In the genomic region with DNA sequence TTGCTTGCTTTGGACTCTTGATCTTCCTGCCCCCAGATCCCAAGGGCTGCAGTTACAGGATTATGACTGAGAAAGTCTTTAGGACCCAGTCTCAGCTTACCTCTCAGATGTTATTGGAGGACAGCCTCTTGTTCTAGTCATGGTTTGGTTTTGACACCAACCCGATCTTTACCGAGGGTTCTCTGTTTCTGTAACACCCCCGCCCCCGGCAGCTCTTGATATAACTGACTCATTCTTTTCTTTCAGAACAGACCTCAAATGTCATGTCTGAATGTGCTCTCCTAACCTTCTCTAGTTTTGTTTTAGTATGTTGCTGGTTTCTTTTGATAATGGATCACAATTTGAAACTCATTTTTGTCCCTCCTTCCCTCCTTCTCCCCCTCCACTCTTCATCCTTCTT, we compare ENCODE assay signal across 27 mouse cellular contexts. TPM values are rescaled to one million over a fixed set of nuclear protein-coding genes. Genes with fewer than 3 reads are reported as not detected.
"Had no signal": no experiment of that assay in that cellular context is flagged by ENCODE, and none has a peak within 500 bp of the region (broad histone marks: within the 10 kb centered on the region; RNA-seq: fewer than 3 reads in every experiment).

No protein-coding gene starts in this region.

- H3K36me3 ChIP-seq: limb, embryonic 12.5 days; limb, embryonic 15.5 days; midbrain, embryonic 12.5 days; midbrain, embryonic 15.5 days; neural tube, embryonic 12.5 days; neural tube, embryonic 15.5 days; stomach, embryonic 15.5 days had no signal

- DNase-seq: kidney, adult 9 months; kidney, postnatal 36 days; left cerebral cortex, postnatal 4 days; liver, postnatal 0 days; lung, embryonic 14.5 days; right cerebral cortex, adult 18-20 months; right cerebral cortex, postnatal 14 days; right cerebral cortex, postnatal 4 days; thymus, postnatal 25 days had no signal

- H3K27me3 ChIP-seq: limb, embryonic 12.5 days; limb, embryonic 15.5 days; midbrain, embryonic 12.5 days; midbrain, embryonic 15.5 days; neural tube, embryonic 12.5 days; neural tube, embryonic 15.5 days; stomach, embryonic 15.5 days had no signal

- H3K9ac ChIP-seq: limb, embryonic 12.5 days; limb, embryonic 15.5 days; liver, embryonic 14.5 days; liver, postnatal 0 days; lung, embryonic 14.5 days; midbrain, embryonic 12.5 days; midbrain, embryonic 15.5 days; neural tube, embryonic 12.5 days; neural tube, embryonic 15.5 days; stomach, embryonic 15.5 days had no signal

- H3K4me2 ChIP-seq: limb, embryonic 12.5 days; limb, embryonic 15.5 days; liver, embryonic 11.5 days; lung, embryonic 14.5 days; midbrain, embryonic 12.5 days; midbrain, embryonic 15.5 days; neural tube, embryonic 12.5 days; neural tube, embryonic 15.5 days; stomach, embryonic 15.5 days had no signal

- H3K9me3 ChIP-seq: limb, embryonic 12.5 days; limb, embryonic 15.5 days; midbrain, embryonic 12.5 days; midbrain, embryonic 15.5 days; neural tube, embryonic 12.5 days; neural tube, embryonic 15.5 days; stomach, embryonic 15.5 days had no signal

- H3K4me3 ChIP-seq: limb, embryonic 12.5 days; limb, embryonic 15.5 days; midbrain, embryonic 12.5 days; midbrain, embryonic 15.5 days; neural tube, embryonic 12.5 days; neural tube, embryonic 15.5 days; stomach, embryonic 15.5 days had no signal

- H3K27ac ChIP-seq: limb, embryonic 12.5 days; limb, embryonic 15.5 days; liver, embryonic 14.5 days; macrophage; midbrain, embryonic 12.5 days; midbrain, embryonic 15.5 days; neural tube, embryonic 12.5 days; neural tube, embryonic 15.5 days; stomach, embryonic 15.5 days had no signal

- H3K4me1 ChIP-seq: limb, embryonic 12.5 days; limb, embryonic 15.5 days; midbrain, embryonic 12.5 days; midbrain, embryonic 15.5 days; neural tube, embryonic 12.5 days; neural tube, embryonic 15.5 days; stomach, embryonic 15.5 days had no signal

- ATAC-seq: liver, postnatal 0 days; lung, postnatal 0 days; midbrain, embryonic 15.5 days had no signal

RNA-seq across cellular contexts. Expression of a gene that starts 19.5 kb away (rescaled TPM):
- polyA plus RNA-seq: limb, embryonic 12.5 days had no signal

RNA-seq across cellular contexts. Expression of a gene that starts 49.8 kb away (rescaled TPM):
- total RNA-seq: layer of hippocampus, adult 18-20 months; layer of hippocampus, postnatal 14 days; left cerebral cortex, adult 8-10 months; left cerebral cortex, postnatal 14 days; left cerebral cortex, postnatal 4 days; megakaryocyte, adult 5-6 weeks had no signal
- polyA plus RNA-seq: kidney, embryonic 16.5 days; limb, embryonic 12.5 days; limb, embryonic 15.5 days; liver, embryonic 11.5 days; liver, embryonic 14.5 days; liver, postnatal 0 days; lung, embryonic 14.5 days; lung, postnatal 0 days; macrophage; midbrain, embryonic 12.5 days; midbrain, embryonic 15.5 days; neural tube, embryonic 12.5 days; neural tube, embryonic 15.5 days; stomach, embryonic 15.5 days; thymus, postnatal 0 days had no signal
